Mouse (Mus musculus): ENCODE measurements around the gene Socs4. TPM values are rescaled to one million over a fixed set of nuclear protein-coding genes. Genes with fewer than 3 reads are reported as not detected.

The Socs4 gene
- 4.5 TPM in 2 replicates for polyA plus RNA-seq (2016; fragmentation: Nextera tagmentation; extraction: Ambion mirVana)

GRCm38 (mm10) chr14:47276637-47277393 lies at the start of gene Socs4, which contains the start of gene Wdhd1:
Gene Socs4, plus strand, starts transcription at chr14:47276931.
Gene Wdhd1, minus strand, starts transcription at chr14:47276857.
- H3K36me3 ChIP-seq (replicated peaks), result peaks cover 5% of the 10 kb centered on the region
- peak within 1 kb of the TSS; percentile 92 for H3K4me3 ChIP-seq (replicated peaks)
- peak within 1 kb of the TSS; percentile 71 for H3K4me2 ChIP-seq
- no peaks in the 10 kb centered on the region for H3K27me3 ChIP-seq
- H3K4me1 ChIP-seq, result peaks cover 14% of the 10 kb centered on the region
- peak; percentile 98 for ATAC-seq (ENCODE audit: low FRiP score)
- H3K9me3 ChIP-seq, result no peaks in the 10 kb centered on the region
- peak within 1 kb of the TSS; percentile 89 for H3K9ac ChIP-seq
- H3K27ac ChIP-seq, result peak within 1 kb of the TSS; percentile 96
- under 1% methylated on average over 76 of the region's 77 CpGs for WGBS

- Histone ChIP-seq H3K4me3 (replicated peaks) (no peak overlapping the region), H3K9ac (no peak overlapping the region), H3K27ac (no peak overlapping the region), H3K36me3 (replicated peaks) (no peaks in the 10 kb centered on the region), H3K27me3 (no peaks in the 10 kb centered on the region), H3K9me3 (0 out of 2 replicates have a peak, but pooled peaks cover 3% of the 10 kb centered on the region), H3K4me2 (no peak overlapping the region), H3K4me1 (no peaks in the 10 kb centered on the region)
- 80% methylated on average over 11 of the region's 11 CpGs for WGBS
- no peak for ATAC-seq (ENCODE audit: low FRiP score)
Measured at GRCm38 (mm10) chr14:47229796-47230376, 46.8 kb upstream of the Socs4 start.

- peaks cover 6% of the 10 kb centered on the region; the same call in 1 of the 2 replicates for H3K9me3 ChIP-seq
- no peak overlapping the region for H3K4me3 ChIP-seq (replicated peaks)
- WGBS, result 75% methylated on average over 2 of the region's 2 CpGs
- no peaks in the 10 kb centered on the region for H3K36me3 ChIP-seq (replicated peaks)
- H3K4me1 ChIP-seq, result no peaks in the 10 kb centered on the region
- ATAC-seq (ENCODE audit: low FRiP score), result no peak
- no peak overlapping the region for H3K9ac ChIP-seq
- no peak overlapping the region for H3K4me2 ChIP-seq
- no peak overlapping the region for H3K27ac ChIP-seq
- no peaks in the 10 kb centered on the region for H3K27me3 ChIP-seq
Measured at GRCm38 (mm10) chr14:47233602-47234001, 43.1 kb upstream of the Socs4 start.

GRCm38 (mm10) chr14:47234032-47234431 lies 42.7 kb upstream of the Socs4 start:
- ATAC-seq (ENCODE audit: low FRiP score), result no peak
- 91% methylated on average over 3 of the region's 3 CpGs for WGBS

GRCm38 (mm10) chr14:47234526-47235250 lies 42.0 kb upstream of the Socs4 start:
- Histone ChIP-seq H3K4me2 (no peak overlapping the region), H3K27ac (no peak overlapping the region), H3K9me3 (peaks cover 6% of the 10 kb centered on the region; the same call in 1 of the 2 replicates), H3K9ac (no peak overlapping the region), H3K36me3 (replicated peaks) (0 out of 2 replicates have a peak, but pooled peaks cover 2% of the 10 kb centered on the region), H3K27me3 (no peaks in the 10 kb centered on the region), H3K4me1 (no peaks in the 10 kb centered on the region), H3K4me3 (replicated peaks) (no peak overlapping the region)
- ATAC-seq (ENCODE audit: low FRiP score), result no peak
- WGBS, result 70% methylated on average over 5 of the region's 5 CpGs

More at GRCm38 (mm10) chr14:47234032-47234431, 42.7 kb upstream of the Socs4 start:
- H3K9me3 ChIP-seq, result peaks cover 6% of the 10 kb centered on the region; the same call in 1 of the 2 replicates
- no peaks in the 10 kb centered on the region for H3K4me1 ChIP-seq
- no peaks in the 10 kb centered on the region for H3K36me3 ChIP-seq (replicated peaks)
- no peak overlapping the region for H3K4me3 ChIP-seq (replicated peaks)
- H3K27me3 ChIP-seq, result no peaks in the 10 kb centered on the region
- H3K4me2 ChIP-seq, result no peak overlapping the region
- no peak overlapping the region for H3K9ac ChIP-seq
- no peak overlapping the region for H3K27ac ChIP-seq

- Histone ChIP-seq H3K4me2 (no peak overlapping the region), H3K36me3 (replicated peaks) (peaks cover 15% of the 10 kb centered on the region), H3K9ac (no peak overlapping the region), H3K27ac (no peak overlapping the region), H3K9me3 (peaks cover 6% of the 10 kb centered on the region; the same call in 1 of the 2 replicates), H3K4me3 (replicated peaks) (no peak overlapping the region), H3K4me1 (no peaks in the 10 kb centered on the region), H3K27me3 (no peaks in the 10 kb centered on the region)
- 86% methylated on average over 7 of the region's 7 CpGs for WGBS
- no peak for ATAC-seq (ENCODE audit: low FRiP score)
Measured at GRCm38 (mm10) chr14:47236491-47236890, 40.2 kb upstream of the Socs4 start.

GRCm38 (mm10) chr14:47237286-47237685 lies 39.4 kb upstream of the Socs4 start:
- peaks cover 17% of the 10 kb centered on the region for H3K36me3 ChIP-seq (replicated peaks)
- H3K9ac ChIP-seq, result no peak overlapping the region
- H3K4me2 ChIP-seq, result no peak overlapping the region
- no peak for ATAC-seq (ENCODE audit: low FRiP score)
- H3K27me3 ChIP-seq, result no peaks in the 10 kb centered on the region
- no peaks in the 10 kb centered on the region for H3K4me1 ChIP-seq
- no peak overlapping the region for H3K27ac ChIP-seq
- 88% methylated on average over 4 of the region's 4 CpGs for WGBS
- peaks cover 6% of the 10 kb centered on the region; the same call in 1 of the 2 replicates for H3K9me3 ChIP-seq
- no peak overlapping the region for H3K4me3 ChIP-seq (replicated peaks)

- ATAC-seq (ENCODE audit: low FRiP score), result no peak
- 88% methylated on average over 1 of the region's 1 CpGs for WGBS
Measured at GRCm38 (mm10) chr14:47240600-47240999, 36.1 kb upstream of the Socs4 start.

GRCm38 (mm10) chr14:47241046-47241445 lies 35.7 kb upstream of the Socs4 start:
- Histone ChIP-seq H3K4me2 (no peak overlapping the region), H3K36me3 (replicated peaks) (peaks cover 43% of the 10 kb centered on the region), H3K9me3 (no peaks in the 10 kb centered on the region), H3K27ac (no peak overlapping the region), H3K4me1 (no peaks in the 10 kb centered on the region), H3K9ac (no peak overlapping the region), H3K4me3 (replicated peaks) (no peak overlapping the region), H3K27me3 (no peaks in the 10 kb centered on the region)
- ATAC-seq (ENCODE audit: low FRiP score), result no peak
- 93% methylated on average over 6 of the region's 6 CpGs for WGBS

More at GRCm38 (mm10) chr14:47240600-47240999, 36.1 kb upstream of the Socs4 start:
- Histone ChIP-seq H3K27me3 (no peaks in the 10 kb centered on the region), H3K4me1 (no peaks in the 10 kb centered on the region), H3K36me3 (replicated peaks) (peaks cover 40% of the 10 kb centered on the region), H3K9ac (no peak overlapping the region), H3K4me2 (no peak overlapping the region), H3K27ac (no peak overlapping the region), H3K9me3 (peaks cover 4% of the 10 kb centered on the region; the same call in 1 of the 2 replicates), H3K4me3 (replicated peaks) (no peak overlapping the region)

- H3K4me2 ChIP-seq, result no peak overlapping the region
- H3K9me3 ChIP-seq, result no peaks in the 10 kb centered on the region
- no peak overlapping the region for H3K27ac ChIP-seq
- H3K4me1 ChIP-seq, result no peaks in the 10 kb centered on the region
- ATAC-seq (ENCODE audit: low FRiP score), result no peak
- no peak overlapping the region for H3K4me3 ChIP-seq (replicated peaks)
- 73% methylated on average over 4 of the region's 4 CpGs for WGBS
- H3K9ac ChIP-seq, result no peak overlapping the region
- H3K36me3 ChIP-seq (replicated peaks), result peaks cover 60% of the 10 kb centered on the region
- H3K27me3 ChIP-seq, result no peaks in the 10 kb centered on the region
Measured at GRCm38 (mm10) chr14:47242753-47243152, 34.0 kb upstream of the Socs4 start.

GRCm38 (mm10) chr14:47249839-47250238 lies 26.9 kb upstream of the Socs4 start:
- H3K9ac ChIP-seq, result no peak overlapping the region
- no peak overlapping the region for H3K4me3 ChIP-seq (replicated peaks)
- ATAC-seq (ENCODE audit: low FRiP score), result no peak
- peaks cover 67% of the 10 kb centered on the region for H3K36me3 ChIP-seq (replicated peaks)
- no peaks in the 10 kb centered on the region for H3K4me1 ChIP-seq
- H3K4me2 ChIP-seq, result no peak overlapping the region
- WGBS, result 89% methylated on average over 6 of the region's 6 CpGs
- no peak overlapping the region for H3K27ac ChIP-seq
- H3K9me3 ChIP-seq, result no peaks in the 10 kb centered on the region
- H3K27me3 ChIP-seq, result no peaks in the 10 kb centered on the region

- Histone ChIP-seq H3K4me1 (no peaks in the 10 kb centered on the region), H3K4me2 (no peak overlapping the region), H3K36me3 (replicated peaks) (peaks cover 54% of the 10 kb centered on the region), H3K9ac (no peak overlapping the region), H3K4me3 (replicated peaks) (no peak overlapping the region), H3K9me3 (no peaks in the 10 kb centered on the region), H3K27ac (no peak overlapping the region), H3K27me3 (no peaks in the 10 kb centered on the region)
- 98% methylated on average over 3 of the region's 3 CpGs for WGBS
- no peak for ATAC-seq (ENCODE audit: low FRiP score)
Measured at GRCm38 (mm10) chr14:47264866-47265265, 11.9 kb upstream of the Socs4 start.

All from forebrain, embryonic 12.5 days (tissue).